Mouse (Mus musculus): ENCODE data around the gene Rnf222. TPM values are rescaled to one million over a fixed set of nuclear protein-coding genes. Genes with fewer than 3 reads are reported as not detected.

The Rnf222 gene
- polyA plus RNA-seq, 1 experiment from 2014 or later, result 0.07 TPM

Other genes starting within 250 kb of the Rnf222 start
- gene Myh10, start 197.0 kb upstream of the Rnf222 start, polyA plus RNA-seq (2016; fragmentation: Nextera tagmentation; extraction: Ambion mirVana), result 34.6 and 37.0 TPM in 2 replicates
- gene Ndel1, start 16.7 kb upstream of the Rnf222 start, polyA plus RNA-seq (2016; fragmentation: Nextera tagmentation; extraction: Ambion mirVana), result 40.4 and 42.0 TPM in 2 replicates
- 938 and 976 TPM in 2 replicates for gene Rpl26, start 13.0 kb downstream of the Rnf222 start, polyA plus RNA-seq (2016; fragmentation: Nextera tagmentation; extraction: Ambion mirVana)
- gene Odf4, start 38.5 kb downstream of the Rnf222 start, polyA plus RNA-seq (2016; fragmentation: Nextera tagmentation; extraction: Ambion mirVana), result not detected in 2 replicates
- gene Arhgef15, start 68.9 kb downstream of the Rnf222 start, polyA plus RNA-seq (2016; fragmentation: Nextera tagmentation; extraction: Ambion mirVana), result 2.9 and 3.0 TPM in 2 replicates
- 0.87 and 0.90 TPM in 2 replicates for gene Slc25a35, start 79.6 kb downstream of the Rnf222 start, polyA plus RNA-seq (2016; fragmentation: Nextera tagmentation; extraction: Ambion mirVana)
- gene Rangrf, start 86.6 kb downstream of the Rnf222 start, polyA plus RNA-seq (2016; fragmentation: Nextera tagmentation; extraction: Ambion mirVana), result 54.7 and 61.0 TPM in 2 replicates
- gene Pfas, start 119.9 kb downstream of the Rnf222 start, polyA plus RNA-seq (2016; fragmentation: Nextera tagmentation; extraction: Ambion mirVana), result 42.2 and 44.4 TPM in 2 replicates
- 31.4 and 34.2 TPM in 2 replicates for gene Ctc1, start 127.4 kb downstream of the Rnf222 start, polyA plus RNA-seq (2016; fragmentation: Nextera tagmentation; extraction: Ambion mirVana)
- 142 TPM in 2 replicates for gene Aurkb, start 157.1 kb downstream of the Rnf222 start, polyA plus RNA-seq (2016; fragmentation: Nextera tagmentation; extraction: Ambion mirVana)
- gene Borcs6, start 171.2 kb downstream of the Rnf222 start, polyA plus RNA-seq (2016; fragmentation: Nextera tagmentation; extraction: Ambion mirVana), result 5.3 and 6.1 TPM in 2 replicates
- gene Tmem107, start 182.3 kb downstream of the Rnf222 start, polyA plus RNA-seq (2016; fragmentation: Nextera tagmentation; extraction: Ambion mirVana), result 32.0 and 34.8 TPM in 2 replicates
- gene Vamp2, start 199.9 kb downstream of the Rnf222 start, polyA plus RNA-seq (2016; fragmentation: Nextera tagmentation; extraction: Ambion mirVana), result 26.3 and 27.5 TPM in 2 replicates
- gene Per1, start 206.7 kb downstream of the Rnf222 start, polyA plus RNA-seq (2016; fragmentation: Nextera tagmentation; extraction: Ambion mirVana), result 2.5 and 4.0 TPM in 2 replicates
- gene Hes7, start 231.9 kb downstream of the Rnf222 start, polyA plus RNA-seq (2016; fragmentation: Nextera tagmentation; extraction: Ambion mirVana), result 0.44 and 0.46 TPM in 2 replicates
- 0.14 TPM in 1 of 2 replicates, not detected in the other for gene 9130213A22Rik, start 234.0 kb downstream of the Rnf222 start, polyA plus RNA-seq (2016; fragmentation: Nextera tagmentation; extraction: Ambion mirVana)
- gene Aloxe3, start 237.3 kb downstream of the Rnf222 start, polyA plus RNA-seq (2016; fragmentation: Nextera tagmentation; extraction: Ambion mirVana), result not detected in 2 replicates

Data from liver, embryonic 12.5 days (tissue).